Mouse (Mus musculus) spleen, adult 2 months (tissue): ENCODE data around the gene Cyp2t4.

Experiments used
- CTCF ChIP-seq: fragments of 200-500 bp; IDR thresholded peaks from 2 replicates; pipeline ENCODE4 v1.5.1; 2011; ENCODE audit warnings: mild to moderate bottlenecking, inconsistent platforms; ENCODE audit not compliant: insufficient read depth, insufficient read length, insufficient replicate concordance; ENCODE audit errors: extremely low read depth
- POLR2A ChIP-seq: fragments of 200-500 bp; IDR thresholded peaks from 2 replicates; pipeline ENCODE4 v1.6.1; 2011; ENCODE audit warnings: low read depth, low read length, inconsistent platforms

DNA sequence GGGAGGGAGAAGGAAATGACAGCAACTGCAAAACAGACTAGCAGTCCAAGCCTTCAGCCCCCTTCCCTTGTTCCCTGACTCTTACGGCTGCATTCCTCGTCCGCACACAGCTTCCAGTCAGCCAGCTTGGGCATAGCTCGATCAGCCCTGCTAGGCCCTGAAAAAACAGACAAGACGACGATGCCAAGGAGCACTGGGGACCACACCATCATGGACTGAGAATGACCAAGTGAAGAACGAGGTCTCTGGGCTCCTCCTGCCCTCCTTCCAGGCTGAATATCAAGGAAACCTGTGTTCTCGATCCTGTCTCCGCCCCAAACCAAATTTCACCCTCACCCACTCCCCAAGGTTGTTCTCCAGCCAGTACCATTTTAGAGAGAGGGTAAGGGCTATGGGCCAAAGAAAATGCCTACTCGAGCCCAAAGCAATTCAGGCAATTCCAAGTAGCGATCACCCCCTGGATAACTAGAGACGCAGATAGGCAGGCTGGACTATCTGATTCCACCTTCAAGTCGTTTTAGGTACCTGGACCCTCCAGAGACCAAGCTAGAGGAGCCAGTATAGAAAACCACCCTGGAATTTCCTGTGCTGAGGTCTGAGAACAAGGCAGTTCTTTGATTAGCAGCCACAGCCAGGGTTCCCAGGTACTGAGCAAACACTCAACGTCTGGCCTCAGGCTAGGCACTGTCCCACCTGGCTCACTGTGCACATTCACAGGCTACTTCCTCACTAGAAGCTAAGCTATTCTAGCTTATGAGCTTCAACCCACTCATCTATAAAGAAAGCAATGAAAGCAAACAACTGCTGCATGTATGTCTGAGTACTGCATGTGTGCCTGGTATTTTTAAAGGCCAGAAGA is 27.6 kb downstream of the Cyp2t4 start, which contains the start of the genes Gm21983 and Mia:
- TF ChIP-seq CTCF = no peak
- TF ChIP-seq POLR2A = no peak
